Mouse (Mus musculus) stomach, postnatal 0 days (tissue): ENCODE measurements at regions not wholly inside any gene's neighbourhood (a gene's known extent, or its start where the extent isn't known, plus 50 kb on each side); places are given as distances from the start of the nearest gene placed in this dataset.

ENCODE experiments used
- CTCF ChIP-seq: IDR thresholded peaks from 2 replicates; pipeline ENCODE4 v1.5.1; 2016; ENCODE audit warnings: antibody characterized with exemption, low read depth, mild to moderate bottlenecking, moderate library complexity
- EP300 ChIP-seq: optimal IDR thresholded peaks from 2 replicates; pipeline ENCODE3; 2016; ENCODE audit warnings: antibody characterized with exemption

DNA sequence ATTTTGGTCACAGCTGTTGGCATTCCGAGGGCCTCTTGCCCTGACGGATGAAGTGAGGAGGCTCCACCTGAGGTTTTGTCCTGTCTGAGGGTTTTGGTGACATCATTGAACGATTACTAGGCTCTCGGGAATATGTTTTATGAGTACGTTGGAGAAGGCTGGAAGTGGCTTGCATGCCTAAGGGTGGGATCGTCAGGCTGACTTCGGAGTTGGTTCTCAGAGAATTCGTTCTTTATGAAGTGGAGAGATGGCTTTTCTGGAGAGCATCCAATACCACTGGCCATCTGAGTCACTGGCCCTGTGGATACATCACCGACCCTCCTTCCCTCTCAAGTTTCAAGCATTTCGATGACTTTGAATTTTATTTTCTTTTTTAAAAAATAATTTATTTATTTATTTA is 172.0 kb downstream of the Slc38a4 start:
- no peak for TF ChIP-seq EP300
- TF ChIP-seq CTCF, result no peak
